21 mouse cellular contexts compared by ENCODE assay signal in genomic region chr7:132921971-132922370, GRCm38 (mm10).
"Had no signal": no experiment of that assay in that cellular context is flagged by ENCODE, and none has a peak within 500 bp of the region (broad histone marks: within the 10 kb centered on the region; RNA-seq: fewer than 3 reads in every experiment).

No protein-coding gene starts in this region.

- H3K9me3 ChIP-seq: kidney, embryonic 15.5 days; liver, embryonic 12.5 days; liver, embryonic 15.5 days; neural tube, embryonic 12.5 days; neural tube, embryonic 15.5 days; stomach, embryonic 15.5 days had no signal

- H3K4me3 ChIP-seq: kidney, embryonic 15.5 days; left cerebral cortex, adult 2 months; limb, embryonic 13.5 days; liver, embryonic 12.5 days; liver, embryonic 15.5 days; midbrain, embryonic 13.5 days; neural tube, embryonic 12.5 days; neural tube, embryonic 15.5 days; stomach, embryonic 15.5 days had no signal

- H3K4me2 ChIP-seq: kidney, embryonic 15.5 days; limb, embryonic 13.5 days; liver, embryonic 12.5 days; liver, embryonic 15.5 days; midbrain, embryonic 13.5 days; neural tube, embryonic 12.5 days; neural tube, embryonic 15.5 days; stomach, embryonic 15.5 days had no signal

- ATAC-seq: liver, embryonic 12.5 days; midbrain, embryonic 13.5 days had no signal

- DNase-seq: kidney, adult 11 months; kidney, adult 8-10 months; kidney, postnatal 10 days; kidney, postnatal 36 days; layer of hippocampus, postnatal 36 days; liver; lung, adult 2 months; lung, postnatal 14 days; lung, postnatal 4 days; right cerebral cortex, postnatal 25 days; spleen, adult 18-20 months; thymus, postnatal 25 days had no signal

- H3K27ac ChIP-seq: kidney, embryonic 15.5 days; left cerebral cortex, adult 2 months; limb, embryonic 13.5 days; liver, embryonic 12.5 days; liver, embryonic 15.5 days; midbrain, embryonic 13.5 days; neural tube, embryonic 12.5 days; neural tube, embryonic 15.5 days; stomach, embryonic 15.5 days had no signal

- H3K9ac ChIP-seq: kidney, embryonic 15.5 days; limb, embryonic 13.5 days; liver, embryonic 12.5 days; liver, embryonic 15.5 days; midbrain, embryonic 13.5 days; neural tube, embryonic 12.5 days; neural tube, embryonic 15.5 days; stomach, embryonic 15.5 days had no signal

- H3K36me3 ChIP-seq: kidney, embryonic 15.5 days; limb, embryonic 13.5 days; liver, embryonic 12.5 days; liver, embryonic 15.5 days; midbrain, embryonic 13.5 days; neural tube, embryonic 12.5 days; neural tube, embryonic 15.5 days; stomach, embryonic 15.5 days had no signal

- H3K27me3 ChIP-seq: kidney, embryonic 15.5 days; limb, embryonic 13.5 days; liver, embryonic 12.5 days; midbrain, embryonic 13.5 days; neural tube, embryonic 12.5 days; neural tube, embryonic 15.5 days; stomach, embryonic 15.5 days had no signal

- H3K4me1 ChIP-seq: kidney, embryonic 15.5 days; limb, embryonic 13.5 days; liver, embryonic 12.5 days; liver, embryonic 15.5 days; midbrain, embryonic 13.5 days; neural tube, embryonic 12.5 days; neural tube, embryonic 15.5 days; stomach, embryonic 15.5 days had no signal
